Mouse (Mus musculus): ENCODE data around the gene Nr5a1.

Nr5a1 gene

GRCm38 (mm10) chr2:38650340-38650739 lies 64.0 kb downstream of the Nr5a1 start:
- DNase-seq (ENCODE audit: low spot score) = no peak

GRCm38 (mm10) chr2:38647661-38648060 lies 66.7 kb downstream of the Nr5a1 start:
- DNase-seq (ENCODE audit: low spot score) = no peak

- DNase-seq (ENCODE audit: low spot score) = no peak
These were observed 67.1 kb downstream of the Nr5a1 start for GRCm38 (mm10) chr2:38647201-38647606.

- DNase-seq (ENCODE audit: low spot score) = no peak
These were observed 68.4 kb downstream of the Nr5a1 start for GRCm38 (mm10) chr2:38645936-38646335.

GRCm38 (mm10) chr2:38643625-38644427 lies 70.5 kb downstream of the Nr5a1 start, which contains the start of gene Psmb7:
Gene Psmb7, minus strand, starts transcription at chr2:38644087.
- DNase-seq (ENCODE audit: low spot score) = peak; percentile 86
